Mouse (Mus musculus) spleen, postnatal 10 days (tissue): ENCODE measurements at regions not wholly inside any gene's neighbourhood (a gene's known extent, or its start where the extent isn't known, plus 50 kb on each side); places are given as distances from the start of the nearest gene placed in this dataset.
A peak's percentile ranks its signal among the peaks of the same experiment; 100 is the strongest.

ENCODE experiments used
- DNase-seq, 2 experiments: peaks; one replicate each; pipeline ENCODE4 v3.0.0; 2021 to 2022; ENCODE audit warnings: low spot score in 2 of 2

GRCm38 (mm10) chr3:151160516-151160915 lies 277.2 kb upstream of the Adgrl4 start:
- DNase-seq: no peak

DNA sequence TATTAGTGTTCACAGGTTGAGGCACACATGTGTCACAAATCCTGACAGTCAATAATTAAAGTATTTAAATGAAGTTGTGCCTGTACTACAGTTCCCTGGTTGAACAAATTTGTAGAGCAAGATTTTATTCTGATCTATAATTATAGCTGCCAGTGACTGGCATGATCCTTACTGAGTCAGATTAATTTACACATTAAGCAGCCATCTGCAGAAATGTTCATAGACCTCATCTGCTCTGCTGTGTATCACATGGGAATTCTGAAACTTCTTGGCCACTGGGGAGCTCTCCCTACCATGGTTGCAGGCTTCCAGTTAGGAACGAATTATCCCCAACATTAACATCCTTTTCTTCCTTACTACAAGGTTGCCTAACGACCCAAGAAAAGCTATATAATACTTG lies 255.6 kb upstream of the Adgrl4 start:
- DNase-seq: no peak

GRCm38 (mm10) chr3:151192092-151192491 lies 245.6 kb upstream of the Adgrl4 start:
- no peak for DNase-seq

DNA sequence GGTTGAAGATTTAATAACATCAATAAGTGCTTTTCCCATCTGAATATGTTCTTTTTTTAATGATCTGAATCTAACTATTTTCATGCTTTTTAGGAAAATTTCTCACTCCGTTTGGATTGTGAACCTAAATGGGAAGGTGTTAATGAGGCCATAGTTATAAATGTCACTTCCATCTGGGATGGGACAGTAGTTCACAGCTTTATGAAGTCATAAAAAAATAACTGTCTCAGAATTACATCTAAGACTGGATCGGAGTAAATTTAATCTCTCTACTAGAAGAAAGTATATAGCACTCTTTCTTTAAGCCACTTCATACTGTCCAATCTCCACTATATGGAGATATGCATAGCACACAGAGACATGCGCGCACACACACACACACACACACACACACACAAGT lies 226.7 kb upstream of the Adgrl4 start:
- DNase-seq: no peak

- no peak for DNase-seq
Measured at GRCm38 (mm10) chr3:151216764-151217502, 220.8 kb upstream of the Adgrl4 start.

- no peak for DNase-seq
Measured at GRCm38 (mm10) chr3:151222407-151222806, 215.3 kb upstream of the Adgrl4 start.

GRCm38 (mm10) chr3:151252458-151252857 lies 185.2 kb upstream of the Adgrl4 start:
- no peak for DNase-seq

- DNase-seq: no peak
Measured at GRCm38 (mm10) chr3:151262821-151263220, 174.9 kb upstream of the Adgrl4 start.

DNA sequence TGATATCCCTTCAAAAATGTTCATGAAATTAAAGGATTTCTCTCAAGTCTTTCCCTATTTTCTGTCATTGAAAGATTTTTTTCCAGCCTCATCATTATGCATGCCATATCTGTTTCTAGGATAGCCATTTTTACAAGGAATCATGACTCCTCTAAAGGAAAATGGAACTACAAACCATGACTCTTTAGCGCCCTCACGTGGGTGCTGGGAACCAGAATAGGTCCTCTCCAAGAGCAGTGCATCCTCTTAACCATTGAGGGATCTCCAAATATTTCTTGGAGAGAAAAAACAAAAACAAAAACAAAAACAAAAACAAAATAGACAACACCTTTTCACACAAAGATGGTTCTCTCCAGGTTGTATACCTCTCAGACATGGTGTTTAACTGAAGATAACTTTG lies 172.0 kb upstream of the Adgrl4 start:
- DNase-seq: no peak

DNA sequence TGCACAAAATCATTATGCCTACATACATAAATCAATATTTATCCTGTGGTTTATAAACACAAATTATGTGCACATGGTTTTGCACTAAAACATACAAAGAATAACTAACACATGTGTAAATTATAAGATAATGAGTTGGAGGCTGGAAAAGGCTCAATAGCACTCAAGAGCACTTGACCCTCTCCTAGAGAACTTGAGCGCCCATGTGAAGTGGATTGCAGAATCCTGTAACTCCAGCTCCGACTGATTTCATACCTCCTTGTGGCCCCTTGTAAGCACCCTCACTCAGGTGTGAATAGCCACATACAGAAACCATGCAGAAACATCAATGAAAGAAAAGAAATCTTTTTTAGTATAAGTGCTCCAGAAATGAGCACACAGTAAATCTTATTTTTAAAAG lies 168.2 kb upstream of the Adgrl4 start:
- DNase-seq: no peak

DNA sequence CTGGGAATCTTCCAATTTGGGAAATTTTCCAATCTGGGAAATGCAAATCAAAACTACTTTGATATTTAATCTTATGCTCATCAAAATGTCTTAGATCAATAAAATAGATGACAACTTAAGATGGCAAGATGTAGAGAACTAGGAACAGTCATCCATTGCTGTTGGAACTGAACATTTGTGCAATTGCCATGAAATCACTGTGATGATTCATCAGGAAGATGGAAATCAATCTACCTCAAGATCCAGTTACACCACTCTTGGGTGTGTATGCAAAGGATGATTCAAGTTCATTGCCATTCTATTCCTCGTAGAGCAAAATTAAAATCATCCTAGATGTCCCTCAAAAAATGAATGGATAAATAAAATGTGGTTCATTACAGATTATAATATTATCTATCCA lies 153.9 kb upstream of the Adgrl4 start:
- DNase-seq: no peak

GRCm38 (mm10) chr3:151293981-151294605 lies 143.6 kb upstream of the Adgrl4 start:
- DNase-seq: peak in 1 of 2 experiments; percentile 16

DNA sequence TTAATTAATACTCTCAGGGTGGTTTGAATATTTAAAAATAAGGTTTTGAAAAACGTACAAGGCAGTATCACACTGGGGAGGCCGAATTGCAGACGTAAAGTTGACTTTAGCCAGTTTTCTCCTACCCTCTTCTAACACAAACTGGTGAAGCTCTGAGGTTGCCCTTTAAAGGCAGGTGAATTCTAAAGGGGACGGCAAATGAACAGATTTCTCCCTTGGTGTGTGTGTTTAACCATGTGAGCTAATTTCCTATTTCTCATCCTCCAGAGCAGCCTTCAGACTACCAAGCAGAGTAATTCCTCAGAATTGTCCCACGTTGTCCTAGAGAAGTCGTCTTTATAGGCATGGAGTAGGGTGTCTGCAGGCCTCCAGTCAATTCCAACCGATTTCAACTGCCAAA lies 143.1 kb upstream of the Adgrl4 start:
- no peak for DNase-seq

GRCm38 (mm10) chr3:151295027-151295426 lies 142.7 kb upstream of the Adgrl4 start:
- no peak for DNase-seq

- DNase-seq: no peak
Measured at GRCm38 (mm10) chr3:151298325-151298724, 139.4 kb upstream of the Adgrl4 start.

DNA sequence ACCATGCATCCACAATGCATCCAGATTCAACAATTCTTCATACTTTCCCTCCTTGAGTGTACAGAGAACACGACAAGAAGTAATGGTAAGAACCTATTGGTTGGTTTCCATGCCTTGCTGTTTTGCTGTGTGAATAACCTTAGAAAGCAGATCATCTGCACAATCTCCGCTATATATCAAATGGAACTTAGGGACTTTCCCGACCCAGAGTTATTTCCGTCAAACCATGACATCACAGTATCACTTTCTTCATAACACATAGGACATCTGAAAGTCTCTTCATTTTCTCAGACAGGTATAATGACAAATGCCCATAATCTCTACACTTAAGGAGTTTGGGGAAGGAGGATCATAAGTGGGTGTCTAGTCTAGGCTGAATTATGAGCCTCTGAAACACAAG lies 132.3 kb upstream of the Adgrl4 start:
- no peak for DNase-seq

GRCm38 (mm10) chr3:151307975-151308374 lies 129.7 kb upstream of the Adgrl4 start:
- DNase-seq: no peak

DNA sequence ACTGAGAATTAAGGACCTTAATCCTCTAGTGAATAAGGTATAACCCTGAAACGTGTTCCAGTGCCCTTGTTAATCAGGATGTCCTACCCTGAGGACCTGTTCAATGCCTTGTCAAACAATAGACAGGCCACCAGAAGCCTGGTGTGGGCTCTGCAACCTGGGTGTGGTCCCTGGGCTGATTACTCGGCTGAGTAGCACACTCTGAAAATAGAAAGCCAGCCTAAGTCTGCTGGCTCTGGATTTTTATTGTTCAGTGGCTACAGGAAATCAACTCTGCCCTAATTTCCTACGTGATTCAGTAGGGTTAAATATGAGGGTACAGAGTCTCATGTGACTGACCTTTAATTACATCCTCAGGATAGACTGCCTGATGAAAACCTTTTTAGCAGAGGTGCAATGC lies 113.9 kb upstream of the Adgrl4 start:
- DNase-seq: no peak

DNA sequence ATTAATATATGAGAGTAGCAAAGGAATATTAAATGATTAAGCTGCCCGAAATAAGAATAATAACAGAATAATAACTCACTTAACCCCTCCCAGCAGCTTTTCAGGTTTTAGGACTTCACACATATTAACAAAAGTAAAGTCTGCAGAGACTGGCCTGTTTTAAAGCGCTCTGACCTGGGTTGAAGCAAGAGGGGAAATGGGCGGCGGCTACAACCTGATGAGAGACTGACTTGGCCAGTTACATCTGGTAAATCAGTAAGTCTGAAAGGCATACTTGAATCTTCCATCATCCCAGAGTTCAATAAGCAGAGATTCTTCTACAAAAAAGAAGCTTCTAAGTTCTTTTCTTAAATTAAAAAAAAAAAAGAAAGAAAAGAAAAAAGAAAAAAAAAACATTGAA lies 107.9 kb upstream of the Adgrl4 start:
- DNase-seq: no peak

- DNase-seq: no peak
Measured at GRCm38 (mm10) chr3:151331906-151332305, 105.8 kb upstream of the Adgrl4 start.

- DNase-seq: no peak
Measured at GRCm38 (mm10) chr3:151332317-151332687, 105.4 kb upstream of the Adgrl4 start.

DNA sequence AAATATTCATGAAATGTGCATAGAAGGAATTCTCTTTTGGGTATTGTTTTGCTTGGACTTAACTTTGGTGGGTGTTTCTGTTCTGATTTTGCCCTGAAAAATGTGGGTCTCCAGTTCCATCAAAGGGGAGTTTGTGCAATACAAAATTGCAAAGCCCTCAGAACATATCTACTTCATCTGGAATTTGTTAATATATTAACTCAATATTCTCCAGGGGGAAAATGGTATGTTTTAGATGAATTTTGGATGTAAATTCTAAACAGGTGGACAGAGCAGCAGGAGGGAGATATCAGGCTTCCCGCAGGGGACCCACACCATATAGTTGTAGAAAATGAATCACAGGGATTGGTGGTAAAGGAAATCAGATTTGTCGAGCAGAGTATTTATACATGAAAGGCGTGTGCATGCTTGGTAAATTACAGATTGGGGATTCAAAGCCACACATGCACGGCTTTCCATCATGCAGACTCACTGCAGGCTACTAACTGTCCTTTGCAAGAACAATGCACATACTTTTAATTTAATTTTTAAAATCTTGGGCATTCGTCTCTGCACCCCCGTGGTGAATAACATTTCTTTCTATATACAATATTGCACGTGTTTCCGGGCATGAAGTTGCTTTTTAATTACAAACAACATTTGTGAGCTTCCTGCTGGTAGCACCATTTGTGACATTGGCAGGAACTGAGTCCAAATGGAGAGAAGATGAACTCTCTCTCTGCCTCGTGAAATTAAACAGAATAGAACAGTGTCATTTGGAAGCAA lies 104.8 kb upstream of the Adgrl4 start:
- no peak for DNase-seq

- no peak for DNase-seq
Measured at GRCm38 (mm10) chr3:151333867-151334341, 103.8 kb upstream of the Adgrl4 start.
